Mouse (Mus musculus): ENCODE data around the gene Slc36a3.

DNA sequence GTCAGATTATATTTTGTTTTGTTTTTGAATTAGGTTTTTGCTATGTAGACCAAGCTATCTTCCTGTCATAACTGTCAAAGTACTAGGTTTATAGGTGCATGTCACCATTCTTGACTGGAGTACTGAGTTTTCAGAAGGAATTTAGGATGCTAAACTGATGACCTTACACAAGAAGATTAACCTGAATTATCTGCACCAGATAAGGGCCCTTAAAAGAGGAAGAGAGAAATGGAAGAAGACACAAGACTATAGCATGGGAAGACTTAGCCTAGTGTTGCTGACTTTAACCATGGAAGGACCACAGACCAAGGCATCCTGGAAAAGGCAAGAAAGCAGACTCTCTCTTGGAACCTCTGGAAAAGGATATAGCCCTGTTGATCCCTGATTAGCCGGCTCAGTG lies 18.3 kb downstream of the Slc36a3 start:
- TF ChIP-seq CTCF (IDR thresholded peaks at IDR 0.05; ENCODE audit: control insufficient read depth, insufficient read depth, low read length): no peak
- TF ChIP-seq POLR2A (IDR thresholded peaks at IDR 0.05; ENCODE audit: borderline replicate concordance, control insufficient read depth, low read depth, low read length): no peak

All from bone marrow, adult 2 months (tissue).